Mouse (Mus musculus): ENCODE measurements at regions not wholly inside any gene's neighbourhood (a gene's known extent, or its start where the extent isn't known, plus 50 kb on each side); places are given as distances from the start of the nearest gene placed in this dataset.
"Not testable (repeated sequence)": the region's sequence is repeated elsewhere in the genome, so short reads cannot be mapped to it uniquely, and the experiment has no call there.

DNA sequence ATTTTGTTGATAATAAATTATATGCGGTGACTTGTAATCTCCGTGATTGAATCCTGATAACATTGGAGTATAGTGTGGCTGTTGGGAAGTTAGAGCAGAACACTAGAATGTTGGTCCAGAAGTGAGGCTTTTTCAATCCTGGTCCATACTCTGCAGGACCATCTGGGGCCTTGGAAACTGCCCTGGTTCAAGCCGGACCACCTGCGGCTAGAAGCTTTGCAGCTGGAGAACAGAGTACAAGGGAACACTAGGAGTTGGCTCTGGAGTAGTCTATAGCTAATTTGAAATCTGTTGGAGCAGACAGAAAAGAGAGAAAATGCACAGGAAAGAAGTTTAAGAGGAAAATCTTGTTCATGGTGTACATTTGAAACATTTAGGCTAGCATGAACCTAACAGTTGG lies 79.0 kb downstream of the Casp12 start:
- no peak for DNase-seq (ENCODE audit: low read depth, low spot score)

- peak; percentile 26 for DNase-seq (ENCODE audit: low read depth, low spot score)
Observed at GRCm38 (mm10) chr9:5448180-5448579, 103.0 kb downstream of the Casp12 start.

- no peak for DNase-seq (ENCODE audit: low read depth, low spot score)
Observed at GRCm38 (mm10) chr9:5456606-5457005, 111.4 kb downstream of the Casp12 start.

GRCm38 (mm10) chr9:5472012-5472411 lies 126.8 kb downstream of the Casp12 start:
- DNase-seq (ENCODE audit: low read depth, low spot score): no peak

GRCm38 (mm10) chr9:5474271-5474670 lies 129.0 kb downstream of the Casp12 start:
- DNase-seq (ENCODE audit: low read depth, low spot score): no peak

GRCm38 (mm10) chr9:5485258-5485657 lies 140.0 kb downstream of the Casp12 start:
- no peak for DNase-seq (ENCODE audit: low read depth, low spot score)

- peak; percentile 56 for DNase-seq (ENCODE audit: low read depth, low spot score)
Observed at GRCm38 (mm10) chr9:5496837-5497236, 151.6 kb downstream of the Casp12 start.

- no peak for DNase-seq (ENCODE audit: low read depth, low spot score)
Observed at GRCm38 (mm10) chr9:5498306-5498705, 153.1 kb downstream of the Casp12 start.

- peak; percentile 42 for DNase-seq (ENCODE audit: low read depth, low spot score)
Observed at GRCm38 (mm10) chr9:5525762-5526360, 180.6 kb downstream of the Casp12 start.

DNA sequence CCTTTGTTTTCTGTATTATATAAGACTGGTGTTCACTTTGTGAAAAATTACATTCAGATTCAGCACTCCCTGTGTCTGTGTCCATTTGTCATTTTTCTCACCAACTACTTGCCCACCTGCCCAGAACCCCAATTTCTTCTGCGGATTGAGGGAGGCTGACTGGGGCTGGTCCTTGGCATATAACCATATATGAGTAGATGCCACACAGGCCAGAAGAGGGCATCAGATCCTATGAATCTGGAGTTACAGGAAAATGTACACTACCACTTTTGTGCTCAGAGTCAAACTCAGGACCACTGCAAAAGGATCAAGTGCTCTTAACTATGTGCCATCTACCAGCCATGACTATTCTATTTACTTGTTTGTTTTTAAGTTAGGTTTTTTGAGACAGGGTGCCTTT lies 197.4 kb downstream of the Casp12 start:
- no peak for DNase-seq (ENCODE audit: low read depth, low spot score)

DNA sequence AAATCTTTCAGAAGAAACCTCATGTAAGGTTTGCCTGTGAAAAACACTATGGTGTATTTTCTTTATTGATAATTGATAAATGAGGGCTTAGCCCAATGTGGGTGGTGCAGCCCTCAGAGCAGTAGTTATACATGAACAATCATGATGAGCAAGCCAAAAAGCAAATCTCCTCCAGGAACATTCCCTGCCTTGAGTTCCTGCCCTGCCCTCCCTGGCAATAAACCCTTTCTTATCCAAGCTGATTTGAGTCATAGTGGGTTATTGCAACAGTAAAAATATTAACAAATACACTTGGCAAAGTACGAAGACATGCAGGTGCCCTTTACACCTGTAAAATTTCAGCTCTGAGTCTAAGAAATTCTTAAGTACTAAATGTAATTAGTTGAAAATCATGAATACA lies 229.8 kb downstream of the Casp12 start:
- DNase-seq (ENCODE audit: low read depth, low spot score): no peak

GRCm38 (mm10) chr9:5578168-5578567 lies 232.9 kb downstream of the Casp12 start:
- not testable (repeated sequence) for DNase-seq (ENCODE audit: low read depth, low spot score)

GRCm38 (mm10) chr9:5595891-5596635 lies 250.8 kb downstream of the Casp12 start:
- no peak for DNase-seq (ENCODE audit: low read depth, low spot score)

GRCm38 (mm10) chr9:5604019-5604418 lies 258.8 kb downstream of the Casp12 start:
- peak; percentile 37 for DNase-seq (ENCODE audit: low read depth, low spot score)

GRCm38 (mm10) chr9:5605015-5605414 lies 259.8 kb downstream of the Casp12 start:
- no peak for DNase-seq (ENCODE audit: low read depth, low spot score)

- DNase-seq (ENCODE audit: low read depth, low spot score): no peak
Observed at GRCm38 (mm10) chr9:5616725-5617124, 271.5 kb downstream of the Casp12 start.

- DNase-seq (ENCODE audit: low read depth, low spot score): no peak
Observed at GRCm38 (mm10) chr9:5623396-5623795, 278.2 kb downstream of the Casp12 start.

DNA sequence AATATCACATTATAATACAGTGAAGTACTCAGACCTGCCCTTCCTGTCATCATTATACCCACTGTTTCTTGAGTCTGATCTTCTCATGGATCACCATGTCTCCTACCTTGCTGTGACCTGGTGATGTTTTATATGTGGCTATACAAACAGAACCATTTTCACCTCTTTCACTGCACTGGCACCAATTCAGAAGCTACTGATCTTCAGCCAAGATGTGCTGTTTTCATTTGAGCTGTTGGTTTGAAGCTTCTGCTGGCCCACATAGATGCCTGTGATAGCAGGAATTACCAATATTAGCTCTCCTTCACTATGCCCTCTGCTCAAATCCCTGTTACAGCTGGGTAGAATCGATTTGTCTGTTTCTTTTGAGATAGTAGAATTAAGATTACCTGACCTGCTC lies 282.3 kb downstream of the Casp12 start:
- no peak for DNase-seq (ENCODE audit: low read depth, low spot score)

- no peak for DNase-seq (ENCODE audit: low read depth, low spot score)
Observed at GRCm38 (mm10) chr9:5634461-5634953, 289.3 kb downstream of the Casp12 start.

GRCm38 (mm10) chr9:5634969-5635368 lies 289.7 kb downstream of the Casp12 start:
- no peak for DNase-seq (ENCODE audit: low read depth, low spot score)

GRCm38 (mm10) chr9:5663886-5664285 lies 318.7 kb downstream of the Casp12 start:
- no peak for DNase-seq (ENCODE audit: low read depth, low spot score)

DNA sequence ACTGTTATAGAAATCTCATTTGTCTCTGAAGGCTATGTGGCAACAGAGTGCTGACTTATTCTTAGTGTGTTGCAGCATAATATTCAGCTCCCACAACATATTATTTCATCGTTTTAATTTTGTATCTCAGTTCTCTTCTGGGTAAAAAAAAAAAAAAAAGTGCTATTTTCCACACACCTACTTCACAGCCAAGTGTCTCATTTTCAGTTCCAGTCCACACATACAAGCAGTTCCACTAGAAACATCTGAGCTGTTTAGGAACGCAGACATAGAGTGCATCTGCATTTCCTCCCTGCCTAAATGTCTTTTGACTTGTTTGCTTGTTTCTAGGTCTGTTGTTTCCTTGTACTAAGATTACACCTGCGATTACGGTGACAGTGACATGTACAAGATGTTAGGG lies 328.3 kb downstream of the Casp12 start:
- no peak for DNase-seq (ENCODE audit: low read depth, low spot score)

- no peak for DNase-seq (ENCODE audit: low read depth, low spot score)
Observed at GRCm38 (mm10) chr9:5708482-5708881, 363.3 kb downstream of the Casp12 start.

Data from brain, embryonic 18.5 days (tissue).